Mouse (Mus musculus) gastrocnemius, postnatal 10 days (tissue): ENCODE results near the gene Gaa. TPM values are rescaled to one million over a fixed set of nuclear protein-coding genes. Genes with fewer than 3 reads are reported as not detected.
"Not testable (repeated sequence)": the region's sequence is repeated elsewhere in the genome, so short reads cannot be mapped to it uniquely, and the experiment has no call there.

Source experiments
- DNase-seq: peaks from one replicate; pipeline ENCODE4 v3.0.0; 2021; ENCODE audit warnings: mixed read lengths
- total RNA-seq, 2 experiments: library from RNA; stranded (reverse); gene quantifications; 2 replicates each; pipeline ENCODE4 v1.2.3; 2021

Gene Gaa
- total RNA-seq, 2 experiments from 2014 or later: 67.7 to 78.6 TPM

- peak; percentile 36 for DNase-seq
Observed at GRCm38 (mm10) chr11:119252854-119253541, 14.7 kb upstream of the Gaa start.

GRCm38 (mm10) chr11:119256557-119256956, 11.1 kb upstream of the Gaa start:
- not testable (repeated sequence) for DNase-seq

GRCm38 (mm10) chr11:119258216-119258571, 9.5 kb upstream of the Gaa start:
- no peak for DNase-seq

- peak; percentile 59 for DNase-seq
Observed at GRCm38 (mm10) chr11:119258572-119259322, 8.9 kb upstream of the Gaa start.

- DNase-seq: no peak
Observed at GRCm38 (mm10) chr11:119259977-119260376, 7.7 kb upstream of the Gaa start.

- no peak for DNase-seq
Observed at GRCm38 (mm10) chr11:119264413-119264812, 3.3 kb upstream of the Gaa start.

GRCm38 (mm10) chr11:119265811-119266210, 1.9 kb upstream of the Gaa start:
- no peak for DNase-seq

- DNase-seq: no peak
Observed at GRCm38 (mm10) chr11:119267241-119267674, 429 bp upstream of the Gaa start.

GRCm38 (mm10) chr11:119268557-119269195, 989 bp downstream of the Gaa start:
- DNase-seq: no peak

GRCm38 (mm10) chr11:119272492-119272891, 4.8 kb downstream of the Gaa start:
- not testable (repeated sequence) for DNase-seq

GRCm38 (mm10) chr11:119273186-119273930, 5.7 kb downstream of the Gaa start:
- DNase-seq: no peak

GRCm38 (mm10) chr11:119281030-119281429, 13.3 kb downstream of the Gaa start:
- no peak for DNase-seq

GRCm38 (mm10) chr11:119285791-119286527, 18.3 kb downstream of the Gaa start:
- peak; percentile 44 for DNase-seq

GRCm38 (mm10) chr11:119287207-119287992, 19.7 kb downstream of the Gaa start:
- DNase-seq: no peak

- DNase-seq: not testable (repeated sequence)
Observed at GRCm38 (mm10) chr11:119292861-119293260, 25.2 kb downstream of the Gaa start.

GRCm38 (mm10) chr11:119297996-119298395, 30.3 kb downstream of the Gaa start:
- DNase-seq: no peak

- DNase-seq: no peak
Observed at GRCm38 (mm10) chr11:119298917-119299316, 31.2 kb downstream of the Gaa start.

GRCm38 (mm10) chr11:119299391-119300245, 31.9 kb downstream of the Gaa start, which contains the start of gene Eif4a3:
Eif4a3 (minus strand) TSS chr11:119300089.
- peak; percentile 99 for DNase-seq

GRCm38 (mm10) chr11:119300246-119300935, 32.7 kb downstream of the Gaa start:
- DNase-seq: no peak
